Mouse (Mus musculus) MEL (cell line): Measurements from ENCODE around the gene Gja5. TPM values are rescaled to one million over a fixed set of nuclear protein-coding genes. Genes with fewer than 3 reads are reported as not detected.

Experiments
- DNase-seq: peaks from one replicate; pipeline ENCODE4 v3.0.0; 2011; ENCODE audit warnings: low read depth, low spot score
- H3K27ac ChIP-seq: 2 replicates; pipeline ENCODE4 v1.5.1; 2012; ENCODE audit warnings: low read depth, mild to moderate bottlenecking, control low read depth, low read length, moderate library complexity; ENCODE audit not compliant: control insufficient read depth
- H3K27me3 ChIP-seq, 2 experiments: fragments of 150-350 bp in 1 of 2; sonication (generic) in 1 of 2; 2 replicates each; pipeline ENCODE4 v1.6.1; 2012; ENCODE audit warnings: low read length in 2 of 2, mild to moderate bottlenecking in 2 of 2, improper control_type of control experiment in 1 of 2, moderate library complexity in 1 of 2; ENCODE audit not compliant: insufficient read depth in 2 of 2, control insufficient read depth in 1 of 2
- H3K36me3 ChIP-seq, 2 experiments: 2 replicates each; pipeline ENCODE4 v1.6.1; 2012 to 2014; ENCODE audit warnings: low read length in 2 of 2, improper control_type of control experiment in 1 of 2, inconsistent platforms in 1 of 2, mild to moderate bottlenecking in 1 of 2; ENCODE audit not compliant: insufficient read depth in 2 of 2, control insufficient read depth in 1 of 2
- H3K4me1 ChIP-seq, 2 experiments: fragments of 150-350 bp in 1 of 2; sonication (generic) in 1 of 2; 2 replicates each; pipeline ENCODE4 v1.6.1; 2012; ENCODE audit warnings: low read length in 2 of 2, improper control_type of control experiment in 1 of 2, mild to moderate bottlenecking in 1 of 2; ENCODE audit not compliant: insufficient read depth in 2 of 2, control insufficient read depth in 1 of 2
- H3K4me3 ChIP-seq, 2 experiments: fragments of 150-350 bp in 1 of 2; sonication (generic) in 1 of 2; 2 replicates each; pipeline ENCODE4 v1.5.1; 2012; ENCODE audit warnings: low read depth in 2 of 2, low read length in 2 of 2, mild to moderate bottlenecking in 2 of 2, moderate library complexity in 2 of 2, control low read depth in 1 of 2, improper control_type of control experiment in 1 of 2; ENCODE audit not compliant: control insufficient read depth in 1 of 2, insufficient read depth in 1 of 2
- H3K79me2 ChIP-seq: 2 replicates; pipeline ENCODE4 v1.6.1; 2012; ENCODE audit warnings: mild to moderate bottlenecking, low read length, moderate library complexity; ENCODE audit not compliant: control insufficient read depth, poor library complexity, insufficient read depth
- H3K9ac ChIP-seq: 2 replicates; pipeline ENCODE4 v1.6.1; 2012; ENCODE audit warnings: low read depth, mild to moderate bottlenecking, control low read depth, low read length, moderate library complexity; ENCODE audit not compliant: control insufficient read depth, poor library complexity, severe bottlenecking
- H3K9me3 ChIP-seq: fragments of 150-350 bp; sonication (generic); replicated peaks from 2 replicates; pipeline ENCODE4 v1.6.1; 2012; ENCODE audit warnings: mild to moderate bottlenecking, low read length, improper control_type of control experiment, moderate library complexity; ENCODE audit not compliant: insufficient read depth
- BHLHE40 ChIP-seq: IDR thresholded peaks from 2 replicates; pipeline ENCODE4 v1.6.1; 2012; ENCODE audit warnings: low read depth, mild to moderate bottlenecking, inconsistent platforms, low read length, improper control_type of control experiment, borderline replicate concordance
- CHD2 ChIP-seq: IDR thresholded peaks from 2 replicates; pipeline ENCODE4 v1.6.1; 2011; ENCODE audit warnings: low read length, improper control_type of control experiment
- CTCF ChIP-seq, 3 experiments: IDR thresholded peaks in 2 of 3; conservative IDR thresholded peaks in 1 of 3; 2 replicates each; pipeline ENCODE4 v1.5.1; 2011 to 2012; ENCODE audit warnings: low read length in 3 of 3, low read depth in 2 of 3, mild to moderate bottlenecking in 2 of 3, improper control_type of control experiment in 1 of 3, inconsistent platforms in 1 of 3, mixed read lengths in 1 of 3, moderate library complexity in 1 of 3; ENCODE audit not compliant: control insufficient read depth in 1 of 3, insufficient read depth in 1 of 3, poor library complexity in 1 of 3, severe bottlenecking in 1 of 3
- E2F4 ChIP-seq: IDR thresholded peaks from 2 replicates; pipeline ENCODE4 v1.6.1; 2011; ENCODE audit warnings: low read depth, low read length, improper control_type of control experiment, borderline replicate concordance
- ELF1 ChIP-seq: IDR thresholded peaks from 2 replicates; pipeline ENCODE4 v1.6.1; 2014; ENCODE audit warnings: low read depth, mild to moderate bottlenecking, inconsistent platforms, low read length, improper control_type of control experiment, moderate library complexity
- EP300 ChIP-seq, 2 experiments: IDR thresholded peaks; 2 replicates each; pipeline ENCODE4 v1.6.1; 2011; ENCODE audit warnings: improper control_type of control experiment in 2 of 2, low read length in 2 of 2, low read depth in 1 of 2, mild to moderate bottlenecking in 1 of 2
- ETS1 ChIP-seq: IDR thresholded peaks from 2 replicates; pipeline ENCODE4 v1.6.1; 2012; ENCODE audit warnings: low read depth, mild to moderate bottlenecking, inconsistent platforms, low read length, improper control_type of control experiment, moderate library complexity
- GABPA ChIP-seq: IDR thresholded peaks from 2 replicates; pipeline ENCODE4 v1.6.1; 2012; ENCODE audit warnings: low read depth, mild to moderate bottlenecking, inconsistent platforms, low read length, improper control_type of control experiment, moderate library complexity
- GATA1 ChIP-seq: IDR thresholded peaks from 2 replicates; pipeline ENCODE4 v1.6.1; 2011; ENCODE audit warnings: low read depth, low read length, improper control_type of control experiment
- HCFC1 ChIP-seq: IDR thresholded peaks from 2 replicates; pipeline ENCODE4 v1.6.1; 2012; ENCODE audit warnings: low read depth, mild to moderate bottlenecking, inconsistent platforms, low read length, improper control_type of control experiment, moderate library complexity
- JUND ChIP-seq: IDR thresholded peaks from 2 replicates; pipeline ENCODE4 v1.6.1; 2011; ENCODE audit warnings: low read depth, mild to moderate bottlenecking, improper control_type of control experiment, low read length
- MAFK ChIP-seq: IDR thresholded peaks from 2 replicates; pipeline ENCODE4 v1.6.1; 2011; ENCODE audit warnings: low read depth, mild to moderate bottlenecking, low read length, improper control_type of control experiment, borderline replicate concordance
- MAX ChIP-seq: IDR thresholded peaks from 2 replicates; pipeline ENCODE4 v1.6.1; 2011; ENCODE audit warnings: low read length, improper control_type of control experiment
- MAZ ChIP-seq: IDR thresholded peaks from 2 replicates; pipeline ENCODE4 v1.6.1; 2012; ENCODE audit warnings: low read depth, mild to moderate bottlenecking, inconsistent platforms, low read length, improper control_type of control experiment
- MXI1 ChIP-seq: IDR thresholded peaks from 2 replicates; pipeline ENCODE4 v1.6.1; 2011; ENCODE audit warnings: mild to moderate bottlenecking, low read depth, low read length, improper control_type of control experiment
- MYC ChIP-seq: IDR thresholded peaks from 2 replicates; pipeline ENCODE4 v1.6.1; 2011; ENCODE audit warnings: low read depth, mild to moderate bottlenecking, low read length, improper control_type of control experiment, moderate library complexity
- NELFE ChIP-seq: IDR thresholded peaks from 2 replicates; pipeline ENCODE4 v1.6.1; 2011; ENCODE audit warnings: low read depth, low read length, improper control_type of control experiment
- NRF1 ChIP-seq: IDR thresholded peaks from 2 replicates; pipeline ENCODE4 v1.6.1; 2014; ENCODE audit warnings: low read depth, mild to moderate bottlenecking, inconsistent platforms, low read length, improper control_type of control experiment, moderate library complexity; ENCODE audit not compliant: poor library complexity, insufficient read depth, severe bottlenecking
- POLR2A ChIP-seq, 2 experiments: IDR thresholded peaks; 2 replicates each; pipeline ENCODE4 v1.6.1; 2011 to 2012; ENCODE audit warnings: low read length in 2 of 2, mild to moderate bottlenecking in 2 of 2, control low read depth in 1 of 2, improper control_type of control experiment in 1 of 2, low read depth in 1 of 2, moderate library complexity in 1 of 2; ENCODE audit not compliant: control insufficient read depth in 1 of 2, insufficient read depth in 1 of 2, poor library complexity in 1 of 2
- POLR2AphosphoS2 ChIP-seq: IDR thresholded peaks from 2 replicates; pipeline ENCODE4 v1.6.1; 2011; ENCODE audit warnings: low read length, improper control_type of control experiment
- RAD21 ChIP-seq: IDR thresholded peaks from 2 replicates; pipeline ENCODE4 v1.6.1; 2011; ENCODE audit warnings: mild to moderate bottlenecking, low read depth, low read length, improper control_type of control experiment
- SIN3A ChIP-seq: IDR thresholded peaks from 2 replicates; pipeline ENCODE4 v1.6.1; 2012; ENCODE audit warnings: low read length, improper control_type of control experiment, inconsistent platforms
- SMC3 ChIP-seq: IDR thresholded peaks from 2 replicates; pipeline ENCODE4 v1.6.1; 2011; ENCODE audit warnings: low read depth, low read length, improper control_type of control experiment
- TBP ChIP-seq: IDR thresholded peaks from 2 replicates; pipeline ENCODE4 v1.8.0; 2011; ENCODE audit warnings: low read depth, low read length, improper control_type of control experiment
- TCF12 ChIP-seq: IDR thresholded peaks from 2 replicates; pipeline ENCODE4 v1.6.1; 2014; ENCODE audit warnings: low read depth, mild to moderate bottlenecking, inconsistent platforms, low read length, improper control_type of control experiment, moderate library complexity
- UBTF ChIP-seq: IDR thresholded peaks from 2 replicates; pipeline ENCODE4 v1.6.1; 2012; ENCODE audit warnings: low read depth, mild to moderate bottlenecking, inconsistent platforms, low read length, improper control_type of control experiment, moderate library complexity, borderline replicate concordance; ENCODE audit not compliant: insufficient read depth
- USF1 ChIP-seq: IDR thresholded peaks from 2 replicates; pipeline ENCODE4 v1.6.1; 2014; ENCODE audit warnings: low read depth, mild to moderate bottlenecking, inconsistent platforms, low read length, improper control_type of control experiment, moderate library complexity
- USF2 ChIP-seq, 2 experiments: IDR thresholded peaks; 2 replicates each; pipeline ENCODE4 v1.6.1; 2011 to 2012; ENCODE audit warnings: improper control_type of control experiment in 2 of 2, low read length in 2 of 2, borderline replicate concordance in 1 of 2, inconsistent platforms in 1 of 2, low read depth in 1 of 2, mild to moderate bottlenecking in 1 of 2; ENCODE audit not compliant: insufficient read depth in 1 of 2
- ZC3H11A ChIP-seq: IDR thresholded peaks from 2 replicates; pipeline ENCODE4 v1.6.1; 2012; ENCODE audit warnings: low read depth, mild to moderate bottlenecking, inconsistent platforms, low read length, improper control_type of control experiment
- ZKSCAN1 ChIP-seq: IDR thresholded peaks from 2 replicates; pipeline ENCODE4 v1.6.1; 2012; ENCODE audit warnings: low read depth, mild to moderate bottlenecking, inconsistent platforms, low read length, improper control_type of control experiment, moderate library complexity
- ZMIZ1 ChIP-seq: IDR thresholded peaks from 2 replicates; pipeline ENCODE4 v1.6.1; 2012; ENCODE audit warnings: low read depth, mild to moderate bottlenecking, inconsistent platforms, low read length, improper control_type of control experiment, moderate library complexity
- ZNF384 ChIP-seq: IDR thresholded peaks from 2 replicates; pipeline ENCODE4 v1.6.1; 2012; ENCODE audit warnings: low read depth, mild to moderate bottlenecking, inconsistent platforms, low read length, improper control_type of control experiment
- polyA plus RNA-seq, 2 experiments: library from polyadenylated mRNA; stranded (reverse) in 1 of 2; unstranded in 1 of 2; fragments of >175 nt in 1 of 2; fragments of >200 nt in 1 of 2; gene quantifications; 2 replicates each; pipeline versions ENCODE4 v1.2.1 to v1.2.4; 2012; ENCODE audit warnings: low replicate concordance in 2 of 2, low read depth in 1 of 2; ENCODE audit not compliant: insufficient read length in 2 of 2, insufficient read depth in 1 of 2, missing spikeins in 1 of 2
- total RNA-seq: library from RNA; depleted of rRNA; stranded (reverse); fragments of 300-350 nt; gene quantifications from 2 replicates; pipeline ENCODE4 v1.2.3, GENCODE M21; 2012

Gja5 gene
- total and polyA plus RNA-seq, 3 experiments, result 0.03 to 0.08 TPM; not detected in 1

DNA sequence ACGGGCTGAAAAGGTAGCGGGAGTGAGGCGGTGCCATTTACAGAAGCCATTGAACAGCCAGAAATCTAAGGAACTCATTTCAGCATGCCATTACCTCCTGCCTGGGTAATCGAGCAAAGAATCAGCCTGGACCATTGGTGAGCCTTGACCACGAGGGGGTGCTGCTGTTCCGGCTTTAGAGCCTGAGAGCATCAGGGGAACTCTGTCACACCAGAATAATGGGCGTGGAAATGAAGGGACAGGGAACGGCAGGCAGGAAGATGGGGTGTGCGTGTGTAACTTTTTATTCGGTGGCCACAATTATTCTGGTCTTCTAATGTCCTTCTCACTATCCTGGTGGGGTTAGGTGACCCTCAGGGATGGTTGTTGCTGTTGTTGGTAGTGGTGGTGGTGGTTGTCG is 34.2 kb downstream of the Gja5 start:
- no peak overlapping the region for H3K4me3 ChIP-seq

DNA sequence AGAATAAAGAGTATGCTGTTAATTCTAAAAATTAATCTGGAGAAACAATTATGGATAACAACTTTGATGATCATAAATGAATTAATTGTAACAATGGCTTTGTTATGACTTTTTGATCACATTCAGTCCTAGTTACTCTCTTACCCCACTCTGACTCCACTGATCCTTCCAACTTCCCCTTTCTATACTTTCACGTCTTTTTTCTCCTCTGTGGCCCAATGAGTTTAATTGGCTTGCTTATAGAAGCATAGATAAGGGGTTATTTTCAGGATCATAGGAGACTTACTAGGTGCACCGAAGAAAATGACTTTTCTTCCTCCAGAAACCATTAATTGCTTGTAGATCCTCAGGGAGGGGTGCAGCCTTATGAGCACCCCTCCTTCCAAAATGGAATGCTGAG is 38.2 kb downstream of the Gja5 start:
- Histone ChIP-seq H3K9me3 (no peaks in the 10 kb centered on the region), H3K4me3 (no peak overlapping the region), H3K79me2 (no peaks in the 10 kb centered on the region), H3K4me1 (no peaks in the 10 kb centered on the region), H3K27me3 (peaks cover 0 to 3% of the 10 kb centered on the region in 2 experiments; a peak in 1 of 4 replicates), H3K27ac (no peak overlapping the region), H3K36me3 (no peaks in the 10 kb centered on the region), H3K9ac (no peak overlapping the region)
- peak; percentile 65 for DNase-seq
- TF ChIP-seq GATA1, result peak; percentile 18; the same call in 1 of the 2 replicates
- TF ChIP-seq JUND, result no peak

More for the DNA sequence above, 34.2 kb downstream of the Gja5 start:
- DNase-seq, result peak; percentile 88
- no peak overlapping the region for H3K9ac ChIP-seq
- no peaks in the 10 kb centered on the region for H3K79me2 ChIP-seq
- H3K4me1 ChIP-seq, result no peaks in the 10 kb centered on the region
- peaks cover 5 to 9% of the 10 kb centered on the region in 2 experiments; a peak in 3 of 4 replicates for H3K27me3 ChIP-seq
- no peaks in the 10 kb centered on the region for H3K36me3 ChIP-seq
- no peaks in the 10 kb centered on the region for H3K9me3 ChIP-seq
- TF ChIP-seq ZC3H11A (peak; percentile 89), UBTF (no peak), MXI1 (no peak), MYC (peak; percentile 64; the same call in 1 of the 2 replicates), SIN3A (peak; percentile 47; the same call in 1 of the 2 replicates), USF2 (IDR thresholded peaks at IDR 0.05; ENCODE audit: borderline replicate concordance in 1 of 2, insufficient read depth in 1 of 2, low read depth in 1 of 2, low read length in 2 of 2) (no peak), RAD21 (peak; percentile 97), SMC3 (peak; percentile 96), ETS1 (no peak), MAZ (0 out of 2 replicates have a peak, but pooled peaks have one; percentile 43), ZMIZ1 (no peak), E2F4 (no peak), GATA1 (peak; percentile 15; the same call in 1 of the 2 replicates), TCF12 (no peak), MAFK (no peak), GABPA (no peak), CHD2 (no peak), POLR2A (IDR thresholded peaks at IDR 0.05; ENCODE audit: control insufficient read depth in 1 of 2, insufficient read depth in 1 of 2, low read depth in 1 of 2, low read length in 2 of 2, poor library complexity in 1 of 2) (no peak), ZKSCAN1 (no peak), ZNF384 (no peak), CTCF (IDR thresholded peaks at IDR 0.05 in 2 of 3, conservative IDR thresholded peaks at IDR 0.05 in 1 of 3; ENCODE audit: control insufficient read depth in 1 of 3, insufficient read depth in 1 of 3, low read depth in 2 of 3, low read length in 3 of 3, poor library complexity in 1 of 3, severe bottlenecking in 1 of 3) (peak; percentile 93 to 100 (median 98)), ELF1 (peak; percentile 31; the same call in 1 of the 2 replicates), MAX (peak; percentile 65), HCFC1 (0 out of 2 replicates have a peak, but pooled peaks have one; percentile 36), NELFE (no peak), JUND (no peak), EP300 (IDR thresholded peaks at IDR 0.05; ENCODE audit: low read depth in 1 of 2, low read length in 2 of 2) (no peak), USF1 (0 out of 2 replicates have a peak, but pooled peaks have one; percentile 7), TBP (no peak), BHLHE40 (peak; percentile 43; the same call in 1 of the 2 replicates), POLR2AphosphoS2 (no peak), NRF1 (no peak)
- TF ChIP-seq, all 39 proteins: peak for 13
- H3K27ac ChIP-seq, result no peak overlapping the region
